Mouse (Mus musculus): Measurements from ENCODE around the gene Atg3. TPM values are rescaled to one million over a fixed set of nuclear protein-coding genes. Genes with fewer than 3 reads are reported as not detected.
A peak's percentile ranks its signal among the peaks of the same experiment; 100 is the strongest.

Atg3 gene
- total and polyA plus RNA-seq, 2 experiments from 2014 or later: 15.4 to 46.3 TPM

DNA sequence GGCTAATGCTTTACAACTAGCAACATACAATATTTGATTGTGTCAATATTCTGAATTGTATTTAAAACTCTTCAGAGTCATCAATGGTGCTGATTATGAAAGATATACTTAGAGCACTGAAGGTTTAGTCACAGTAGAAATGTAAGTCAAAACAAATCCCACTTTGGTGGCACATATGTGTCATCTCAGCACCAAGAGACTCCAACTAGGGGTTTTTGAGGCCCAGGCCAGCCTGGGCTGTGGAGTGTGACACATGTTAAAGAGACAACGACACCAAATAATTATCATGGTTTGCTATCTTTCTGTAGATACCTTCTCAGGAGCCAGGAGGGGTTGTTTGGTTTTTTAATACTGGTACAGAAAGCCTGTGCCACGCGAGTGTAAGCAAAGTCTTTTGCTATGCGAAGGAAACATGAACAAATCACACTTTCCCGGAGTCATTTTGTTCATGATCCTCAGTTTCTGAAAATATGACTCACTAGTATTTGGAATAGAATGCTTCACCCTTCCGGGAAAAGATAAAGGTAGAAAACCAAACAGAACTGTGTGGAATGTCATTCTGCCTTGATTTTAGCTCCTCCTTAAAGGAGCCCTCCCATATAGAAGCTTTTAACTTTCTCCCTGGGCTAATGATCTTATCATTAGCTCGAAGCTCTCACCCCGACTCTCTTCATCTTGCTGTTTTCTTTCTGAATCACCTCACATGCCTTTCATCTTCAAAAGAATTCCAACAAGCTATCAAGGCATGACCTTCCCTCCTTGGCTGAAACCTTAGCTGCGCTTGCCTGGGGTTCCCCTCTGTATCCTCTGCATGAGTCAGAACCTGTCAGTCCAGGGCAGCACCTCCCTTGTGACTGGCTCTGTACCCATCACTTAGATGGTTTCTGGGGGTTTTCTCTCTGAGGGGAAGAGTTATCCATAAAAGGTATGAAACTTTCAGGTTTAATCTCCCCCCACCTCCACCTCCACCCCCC is 34.1 kb upstream of the Atg3 start:
- no peak for ATAC-seq (ENCODE audit: low FRiP score)
- TF ChIP-seq CTCF (IDR thresholded peaks at IDR 0.05): no peak

DNA sequence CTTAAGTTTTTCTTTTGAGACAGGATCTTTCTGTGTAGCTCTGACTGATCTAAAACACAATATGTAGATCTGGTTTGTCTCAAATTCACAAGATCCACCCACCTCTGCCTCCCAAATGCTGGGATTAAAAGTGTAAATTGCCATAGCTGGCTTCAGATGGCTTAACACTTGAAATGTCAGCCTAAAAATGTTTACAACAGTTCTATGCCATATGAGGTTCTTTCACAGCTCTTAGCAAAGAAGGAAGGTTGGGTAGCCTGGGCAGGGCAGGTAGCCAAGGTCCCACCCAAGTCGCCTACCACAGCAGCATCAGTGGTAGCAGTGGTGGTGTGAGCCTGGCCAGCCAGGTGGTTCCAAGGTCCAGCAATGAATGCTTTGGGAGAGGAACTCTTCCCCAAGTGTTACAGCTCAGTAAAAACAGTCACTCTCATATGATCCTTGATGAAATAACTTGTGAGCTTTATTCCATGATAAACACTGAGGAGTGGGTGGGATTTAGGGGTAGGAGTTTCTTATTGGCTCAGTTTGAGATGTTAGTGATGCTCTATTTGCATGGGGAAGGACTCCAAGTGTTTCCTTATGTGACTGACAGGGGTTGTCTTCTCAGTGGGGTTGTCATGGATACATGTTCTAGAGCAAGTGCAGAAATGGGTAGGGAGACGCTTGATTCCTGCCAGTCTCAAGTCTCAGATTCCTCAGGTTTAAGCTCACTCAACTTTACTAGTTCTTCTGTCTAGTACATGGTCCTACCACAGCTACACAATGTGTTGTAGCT is 30.5 kb upstream of the Atg3 start:
- H3K36me3 ChIP-seq (ENCODE audit: insufficient read depth, low read length): no peaks in the 10 kb centered on the region
- DNase-seq (ENCODE audit: low spot score) (no peak), ATAC-seq (ENCODE audit: low FRiP score) (no peak)
- no peak overlapping the region for H3K4me2 ChIP-seq (ENCODE audit: low read depth, low read length, poor library complexity, severe bottlenecking)
- H3K27ac ChIP-seq (ENCODE audit: low read depth, low read length): no peak overlapping the region
- H3K9me3 ChIP-seq (ENCODE audit: low read length): no peaks in the 10 kb centered on the region
- no peaks in the 10 kb centered on the region for H3K4me1 ChIP-seq (ENCODE audit: insufficient read depth, low read length)
- no peak for TF ChIP-seq CTCF (IDR thresholded peaks at IDR 0.05)
- no peak overlapping the region for H3K4me3 ChIP-seq (ENCODE audit: low read depth, low read length)
- H3K27me3 ChIP-seq (ENCODE audit: insufficient read depth, low read length): no peaks in the 10 kb centered on the region
- H3K9ac ChIP-seq (replicated peaks; ENCODE audit: low read length, poor library complexity, severe bottlenecking): no peak overlapping the region
- 84% methylated on average over 2 of the region's 2 CpGs for WGBS

More for the DNA sequence above, 34.1 kb upstream of the Atg3 start:
- H3K4me2 ChIP-seq (ENCODE audit: low read depth, low read length, poor library complexity, severe bottlenecking): no peak overlapping the region
- no peaks in the 10 kb centered on the region for H3K36me3 ChIP-seq (ENCODE audit: insufficient read depth, low read length)
- no peak overlapping the region for H3K27ac ChIP-seq (ENCODE audit: low read depth, low read length)
- H3K4me3 ChIP-seq (ENCODE audit: low read depth, low read length): no peak overlapping the region
- H3K9me3 ChIP-seq (ENCODE audit: low read length): no peaks in the 10 kb centered on the region
- no peak for DNase-seq (ENCODE audit: low spot score)
- no peaks in the 10 kb centered on the region for H3K4me1 ChIP-seq (ENCODE audit: insufficient read depth, low read length)
- no peaks in the 10 kb centered on the region for H3K27me3 ChIP-seq (ENCODE audit: insufficient read depth, low read length)
- no peak overlapping the region for H3K9ac ChIP-seq (replicated peaks; ENCODE audit: low read length, poor library complexity, severe bottlenecking)
- 73% methylated on average over 9 of the region's 9 CpGs for WGBS

DNA sequence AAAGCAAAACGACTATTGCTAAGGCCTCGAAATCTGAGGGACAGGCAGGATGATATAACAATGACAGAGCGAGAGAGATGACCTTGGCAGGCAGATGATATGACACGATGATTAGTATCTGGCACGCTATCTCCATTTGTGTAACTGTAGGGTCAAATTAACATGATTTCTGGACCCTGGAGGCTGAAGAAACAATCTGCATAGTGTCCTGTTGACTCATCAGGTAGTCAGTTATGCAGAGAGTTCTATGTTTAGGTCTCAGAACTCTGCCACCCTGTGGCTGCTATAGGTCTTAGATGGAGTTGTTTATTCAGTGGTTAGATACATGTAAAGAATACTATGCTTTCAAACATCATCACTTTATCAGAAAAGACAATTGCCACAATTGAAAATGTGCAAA is 16.9 kb upstream of the Atg3 start:
- H3K4me2 ChIP-seq (ENCODE audit: low read depth, low read length, poor library complexity, severe bottlenecking): no peak overlapping the region
- no peaks in the 10 kb centered on the region for H3K4me1 ChIP-seq (ENCODE audit: insufficient read depth, low read length)
- TF ChIP-seq CTCF (IDR thresholded peaks at IDR 0.05): peak; percentile 37
- H3K27me3 ChIP-seq (ENCODE audit: insufficient read depth, low read length): no peaks in the 10 kb centered on the region
- ATAC-seq (ENCODE audit: low FRiP score) (no peak), DNase-seq (ENCODE audit: low spot score) (no peak)
- no peak overlapping the region for H3K9ac ChIP-seq (replicated peaks; ENCODE audit: low read length, poor library complexity, severe bottlenecking)
- peaks cover 51% of the 10 kb centered on the region for H3K36me3 ChIP-seq (ENCODE audit: insufficient read depth, low read length)
- no peaks in the 10 kb centered on the region for H3K9me3 ChIP-seq (ENCODE audit: low read length)
- 96% methylated on average over 5 of the region's 5 CpGs for WGBS
- H3K27ac ChIP-seq (ENCODE audit: low read depth, low read length): no peak overlapping the region
- no peak overlapping the region for H3K4me3 ChIP-seq (ENCODE audit: low read depth, low read length)

DNA sequence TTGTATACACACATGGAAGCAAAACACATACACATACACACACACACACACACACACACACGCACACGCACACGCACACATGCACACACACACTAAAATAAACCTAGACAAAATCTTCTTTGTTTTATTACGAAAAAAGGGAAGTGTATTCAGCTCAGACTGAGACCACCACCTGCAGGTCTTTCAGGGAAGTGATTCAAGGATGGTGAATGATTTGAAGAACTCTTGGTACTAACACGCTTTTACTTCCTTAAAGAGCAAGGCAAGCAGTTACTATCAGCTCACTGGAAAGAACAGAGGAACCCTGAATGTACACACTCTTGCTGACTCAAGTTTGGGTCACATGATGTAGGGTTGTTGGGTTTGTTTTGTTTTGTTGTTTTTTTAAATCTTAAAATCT is 16.0 kb upstream of the Atg3 start:
- no peak overlapping the region for H3K4me3 ChIP-seq (ENCODE audit: low read depth, low read length)
- H3K27me3 ChIP-seq (ENCODE audit: insufficient read depth, low read length): no peaks in the 10 kb centered on the region
- peaks cover 52% of the 10 kb centered on the region for H3K36me3 ChIP-seq (ENCODE audit: insufficient read depth, low read length)
- ATAC-seq (ENCODE audit: low FRiP score) (no peak), DNase-seq (ENCODE audit: low spot score) (no peak)
- WGBS: 87% methylated on average over 5 of the region's 5 CpGs
- H3K4me1 ChIP-seq (ENCODE audit: insufficient read depth, low read length): no peaks in the 10 kb centered on the region
- H3K27ac ChIP-seq (ENCODE audit: low read depth, low read length): no peak overlapping the region
- peak; percentile 56 for TF ChIP-seq CTCF (IDR thresholded peaks at IDR 0.05)
- no peaks in the 10 kb centered on the region for H3K9me3 ChIP-seq (ENCODE audit: low read length)
- H3K9ac ChIP-seq (replicated peaks; ENCODE audit: low read length, poor library complexity, severe bottlenecking): no peak overlapping the region
- no peak overlapping the region for H3K4me2 ChIP-seq (ENCODE audit: low read depth, low read length, poor library complexity, severe bottlenecking)

DNA sequence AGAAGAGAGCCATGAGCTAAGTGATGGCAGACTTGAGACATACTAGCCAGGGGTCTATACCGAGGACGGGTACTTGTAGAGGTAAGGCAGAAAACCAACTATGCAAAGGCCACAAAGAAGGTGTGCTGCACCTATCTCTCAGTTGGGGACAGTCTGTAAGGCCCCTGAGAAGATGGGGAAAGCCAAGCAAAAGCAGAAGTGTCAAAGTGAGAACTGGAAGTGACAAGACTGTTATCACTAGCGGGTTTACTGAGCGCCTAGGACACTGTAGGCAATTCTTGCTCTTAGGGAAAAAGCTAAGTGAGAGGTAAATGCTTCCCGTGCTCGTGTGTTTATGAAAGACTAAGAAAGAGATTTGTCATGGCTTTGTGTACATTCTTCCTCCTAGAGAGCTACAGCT is 13.5 kb upstream of the Atg3 start:
- Histone ChIP-seq H3K27me3 (ENCODE audit: insufficient read depth, low read length) (no peaks in the 10 kb centered on the region), H3K9ac (replicated peaks; ENCODE audit: low read length, poor library complexity, severe bottlenecking) (no peak overlapping the region), H3K4me2 (ENCODE audit: low read depth, low read length, poor library complexity, severe bottlenecking) (no peak overlapping the region), H3K9me3 (ENCODE audit: low read length) (no peaks in the 10 kb centered on the region), H3K4me3 (ENCODE audit: low read depth, low read length) (no peak overlapping the region), H3K4me1 (ENCODE audit: insufficient read depth, low read length) (no peaks in the 10 kb centered on the region), H3K36me3 (ENCODE audit: insufficient read depth, low read length) (peaks cover 50% of the 10 kb centered on the region), H3K27ac (ENCODE audit: low read depth, low read length) (no peak overlapping the region)
- WGBS: 93% methylated on average over 6 of the region's 6 CpGs
- DNase-seq (ENCODE audit: low spot score): no peak
- no peak for ATAC-seq (ENCODE audit: low FRiP score)
- no peak for TF ChIP-seq CTCF (IDR thresholded peaks at IDR 0.05)
